Mouse (Mus musculus) embryonic facial prominence, embryonic 10.5 days (tissue): Measurements from ENCODE around the gene Rpa1. TPM values are rescaled to one million over a fixed set of nuclear protein-coding genes. Genes with fewer than 3 reads are reported as not detected.

ENCODE experiments used
- DNase-seq: peaks from one replicate; pipeline ENCODE4 v3.0.0-alpha.2; 2017; ENCODE audit warnings: low spot score
- H3K27ac ChIP-seq: fragments of 300-500 bp; sonication (generic); replicated peaks from 2 replicates; pipeline ENCODE4 v1.5.1; 2016; ENCODE audit warnings: mild to moderate bottlenecking
- H3K27me3 ChIP-seq: fragments of 300-500 bp; sonication (generic); replicated peaks from 2 replicates; pipeline ENCODE4 v1.6.1; 2016; ENCODE audit warnings: low read depth, mild to moderate bottlenecking; ENCODE audit not compliant: poor library complexity, severe bottlenecking
- H3K36me3 ChIP-seq: fragments of 300-500 bp; sonication (generic); replicated peaks from 2 replicates; pipeline ENCODE4 v1.6.1; 2016; ENCODE audit warnings: mild to moderate bottlenecking, moderate library complexity
- H3K4me1 ChIP-seq: fragments of 300-500 bp; sonication (generic); 2 replicates; pipeline ENCODE4 v1.6.1; 2016
- H3K4me3 ChIP-seq: fragments of 300-500 bp; sonication (generic); 2 replicates; pipeline ENCODE4 v1.5.1; 2016; ENCODE audit warnings: mild to moderate bottlenecking, moderate library complexity
- H3K9me3 ChIP-seq: fragments of 300-500 bp; sonication (generic); 2 replicates; pipeline ENCODE4 v1.6.1; 2016; ENCODE audit warnings: mild to moderate bottlenecking
- WGBS: fragments of 180-500 bp; shearing (Covaris S2); methylation state at CpG from one replicate; pipeline ENCODE4 v1.1.7; 2016; 5-methylcytosine and 5-hydroxymethylcytosine counted together
- polyA plus RNA-seq: library from polyadenylated mRNA; unstranded; fragments of >200 nt; fragmentation: Nextera tagmentation; extraction: Ambion mirVana; gene quantifications from 2 replicates; pipeline ENCODE4 v1.2.1, GENCODE M21; 2016

Rpa1 gene
- polyA plus RNA-seq, 1 experiment from 2014 or later, result 192 TPM

DNA sequence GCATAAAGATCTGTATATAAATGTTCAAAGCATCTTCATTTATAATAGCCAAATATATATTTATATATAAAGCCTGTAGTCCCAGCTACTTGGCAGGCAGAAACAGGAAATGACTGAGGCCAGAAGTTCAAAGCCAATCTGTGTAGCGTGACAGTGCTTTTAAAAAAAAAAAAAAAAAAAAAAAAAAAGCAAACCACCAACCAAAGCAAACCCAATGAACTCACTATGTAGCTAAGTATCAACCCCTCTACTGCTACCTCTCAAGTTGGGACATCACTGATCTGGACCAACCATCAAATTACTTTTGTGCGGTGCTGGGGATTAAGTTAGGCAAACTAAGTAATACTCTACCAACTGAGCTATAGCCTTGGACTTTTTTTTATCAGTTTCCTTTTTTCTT lies 4.0 kb downstream of the Rpa1 start:
- 73% methylated on average over 2 of the region's 2 CpGs for WGBS
- no peak overlapping the region for H3K4me3 ChIP-seq
- peaks cover 50% of the 10 kb centered on the region for H3K36me3 ChIP-seq
- H3K4me1 ChIP-seq, result peaks cover 28% of the 10 kb centered on the region
- H3K9me3 ChIP-seq, result no peaks in the 10 kb centered on the region
- H3K27ac ChIP-seq, result no peak overlapping the region
- no peaks in the 10 kb centered on the region for H3K27me3 ChIP-seq
- no peak for DNase-seq

GRCm38 (mm10) chr11:75343096-75343495 lies 5.0 kb downstream of the Rpa1 start:
- Histone ChIP-seq H3K9me3 (no peaks in the 10 kb centered on the region), H3K27me3 (no peaks in the 10 kb centered on the region), H3K4me3 (no peak overlapping the region), H3K36me3 (peaks cover 61% of the 10 kb centered on the region), H3K4me1 (peaks cover 21% of the 10 kb centered on the region), H3K27ac (no peak overlapping the region)
- DNase-seq, result no peak
- WGBS, result 93% methylated on average over 2 of the region's 2 CpGs

- H3K27ac ChIP-seq, result no peak overlapping the region
- H3K9me3 ChIP-seq, result no peaks in the 10 kb centered on the region
- H3K4me1 ChIP-seq, result peaks cover 6% of the 10 kb centered on the region; the same call in 1 of the 2 replicates
- H3K4me3 ChIP-seq, result no peak overlapping the region
- peaks cover 84% of the 10 kb centered on the region for H3K36me3 ChIP-seq
- WGBS, result 89% methylated on average over 12 of the region's 12 CpGs
- no peak for DNase-seq
- H3K27me3 ChIP-seq, result no peaks in the 10 kb centered on the region
These were observed 7.3 kb downstream of the Rpa1 start for GRCm38 (mm10) chr11:75340698-75341345.

GRCm38 (mm10) chr11:75340076-75340475 lies 8.0 kb downstream of the Rpa1 start:
- H3K9me3 ChIP-seq, result no peaks in the 10 kb centered on the region
- H3K4me1 ChIP-seq, result peaks cover 6% of the 10 kb centered on the region; the same call in 1 of the 2 replicates
- no peak overlapping the region for H3K4me3 ChIP-seq
- 94% methylated on average over 14 of the region's 14 CpGs for WGBS
- no peaks in the 10 kb centered on the region for H3K27me3 ChIP-seq
- no peak overlapping the region for H3K27ac ChIP-seq
- peaks cover 85% of the 10 kb centered on the region for H3K36me3 ChIP-seq
- DNase-seq, result no peak

DNA sequence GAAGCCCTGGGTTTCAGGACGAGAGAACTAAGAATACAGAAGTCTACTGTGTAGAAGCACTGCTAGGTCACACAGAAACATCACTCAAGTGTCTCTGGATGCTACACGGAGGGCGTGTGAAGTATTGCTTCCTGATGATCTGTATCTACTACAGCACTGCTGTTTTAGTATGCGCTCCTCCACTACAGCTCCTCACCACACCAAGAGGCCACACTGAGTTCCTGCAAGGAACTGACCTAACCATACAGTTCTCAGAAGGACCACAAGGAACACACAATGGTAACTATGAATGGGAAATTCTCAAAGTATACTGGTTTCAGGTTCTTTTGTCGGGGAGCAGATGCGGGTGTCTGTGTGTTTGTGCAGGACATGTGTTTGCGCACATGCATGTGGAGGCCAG lies 10.9 kb downstream of the Rpa1 start:
- Histone ChIP-seq H3K27me3 (no peaks in the 10 kb centered on the region), H3K4me1 (no peaks in the 10 kb centered on the region), H3K27ac (no peak overlapping the region), H3K36me3 (peaks cover 97% of the 10 kb centered on the region), H3K4me3 (no peak overlapping the region), H3K9me3 (no peaks in the 10 kb centered on the region)
- 94% methylated on average over 7 of the region's 7 CpGs for whole genome bisulfite sequencing
- DNase-seq, result no peak

DNA sequence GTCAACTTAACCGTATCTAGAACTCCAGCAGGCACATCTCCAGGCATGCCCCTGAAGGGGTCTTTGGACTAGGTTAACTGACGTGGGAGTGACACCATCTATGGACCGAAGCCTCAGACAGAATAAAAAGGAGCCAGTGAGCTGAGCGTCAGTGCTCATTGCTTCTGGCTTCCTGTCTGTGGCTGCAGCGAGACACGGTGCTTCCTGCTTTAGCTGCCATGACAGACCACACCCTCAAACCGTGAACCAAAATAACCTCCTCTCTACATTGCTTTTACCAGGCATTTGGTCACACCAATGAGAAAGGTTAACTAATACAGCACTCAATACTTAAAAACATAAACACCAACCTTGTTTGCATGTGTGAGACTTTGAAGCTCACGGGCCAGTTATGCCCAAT lies 11.4 kb downstream of the Rpa1 start:
- DNase-seq, result no peak
- WGBS, result 84% methylated on average over 8 of the region's 8 CpGs
- H3K4me3 ChIP-seq, result no peak overlapping the region
- no peaks in the 10 kb centered on the region for H3K9me3 ChIP-seq
- no peak overlapping the region for H3K27ac ChIP-seq
- H3K4me1 ChIP-seq, result no peaks in the 10 kb centered on the region
- H3K36me3 ChIP-seq, result peaks cover 98% of the 10 kb centered on the region
- no peaks in the 10 kb centered on the region for H3K27me3 ChIP-seq

GRCm38 (mm10) chr11:75325969-75326311 lies 22.2 kb downstream of the Rpa1 start:
- no peaks in the 10 kb centered on the region for H3K9me3 ChIP-seq
- H3K36me3 ChIP-seq, result peaks cover 79% of the 10 kb centered on the region
- no peak for DNase-seq
- H3K4me3 ChIP-seq, result no peak overlapping the region
- H3K27me3 ChIP-seq, result no peaks in the 10 kb centered on the region
- H3K27ac ChIP-seq, result no peak overlapping the region
- peaks cover 6% of the 10 kb centered on the region; the same call in 1 of the 2 replicates for H3K4me1 ChIP-seq
- WGBS, result 87% methylated on average over 7 of the region's 7 CpGs

DNA sequence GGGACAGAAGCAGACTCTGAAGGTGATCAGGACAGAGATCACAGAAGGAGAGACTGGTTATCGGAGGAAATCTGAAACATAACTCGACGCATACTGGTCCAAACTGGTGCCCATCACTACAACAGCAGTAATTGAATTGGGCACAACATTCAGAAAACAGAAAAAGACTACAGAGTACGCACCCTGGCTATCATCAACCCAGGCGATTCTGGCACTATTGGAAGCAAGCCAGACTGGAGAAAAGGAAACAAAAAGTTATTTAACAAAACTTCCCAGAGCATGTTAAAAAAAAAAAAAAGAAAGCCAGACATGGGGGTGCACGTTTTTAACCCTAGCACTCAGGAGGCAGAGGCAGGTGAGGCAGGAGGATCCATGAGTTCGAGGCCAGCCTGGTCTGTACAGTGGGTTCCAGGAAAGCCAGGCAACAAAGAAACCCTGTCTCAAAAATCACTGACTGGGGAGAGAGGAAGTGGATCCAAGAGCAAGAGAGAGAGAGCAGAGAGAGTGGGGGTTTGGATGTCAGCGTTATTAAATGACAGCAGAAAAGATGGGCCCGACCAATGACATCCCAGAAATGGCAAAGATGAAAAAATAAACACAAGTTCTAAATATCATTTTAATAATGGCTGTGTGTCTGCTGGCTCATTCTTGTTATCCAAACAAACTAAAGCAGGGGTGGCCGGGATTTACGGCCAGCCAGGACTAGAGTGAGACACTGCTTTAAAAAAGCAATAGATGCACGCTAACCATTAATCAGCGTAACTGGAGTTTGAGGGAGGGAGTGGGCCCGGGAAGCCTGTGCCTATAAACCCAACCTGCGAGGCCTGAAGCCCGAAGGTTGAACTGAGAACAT lies 22.8 kb downstream of the Rpa1 start:
- Histone ChIP-seq H3K36me3 (peaks cover 76% of the 10 kb centered on the region), H3K4me1 (peaks cover 6% of the 10 kb centered on the region; the same call in 1 of the 2 replicates), H3K4me3 (no peak overlapping the region), H3K9me3 (no peaks in the 10 kb centered on the region), H3K27me3 (no peaks in the 10 kb centered on the region), H3K27ac (no peak overlapping the region)
- 85% methylated on average over 16 of the region's 16 CpGs for WGBS
- no peak for DNase-seq

DNA sequence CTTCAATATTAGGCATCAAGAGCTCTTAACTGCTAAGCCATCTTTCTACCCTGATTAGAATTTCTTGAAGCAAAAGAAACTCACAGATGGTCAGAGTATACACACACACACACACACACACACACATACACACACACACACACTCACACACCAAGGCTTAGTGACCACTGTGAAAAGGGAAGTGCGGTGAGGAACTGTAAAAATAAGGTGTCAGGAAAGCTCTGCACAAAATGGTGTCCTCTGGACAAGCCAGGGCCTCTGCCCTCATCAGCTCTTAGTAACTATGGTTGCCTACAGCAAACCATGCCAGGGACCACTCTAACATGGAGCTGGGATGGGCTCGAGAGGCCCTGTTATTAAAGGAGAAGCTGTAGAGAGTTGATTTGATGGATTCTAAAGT lies 23.7 kb downstream of the Rpa1 start:
- Histone ChIP-seq H3K9me3 (no peaks in the 10 kb centered on the region), H3K4me3 (no peak overlapping the region)
- 95% methylated on average over 2 of the region's 2 CpGs for WGBS

DNA sequence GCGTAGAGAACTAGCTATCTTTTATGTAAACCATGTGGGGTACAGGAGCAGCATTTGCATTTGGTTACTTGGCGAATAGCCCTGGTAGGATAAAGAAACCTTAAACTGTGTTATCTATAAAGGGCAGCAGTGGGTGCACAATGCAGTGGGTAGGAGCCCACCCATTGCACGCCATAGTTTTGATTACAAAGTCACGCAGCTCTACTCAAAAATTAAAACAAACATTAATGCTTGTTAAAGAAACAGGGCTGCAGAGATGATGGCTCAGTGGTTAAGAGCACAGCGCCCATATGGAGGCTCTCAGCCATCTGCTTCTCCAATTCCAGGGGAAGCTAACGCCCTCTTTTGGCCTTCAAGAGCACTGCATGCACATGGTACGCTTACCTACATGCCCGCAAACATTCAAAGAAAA lies 24.8 kb downstream of the Rpa1 start:
- DNase-seq, result no peak
- WGBS, result 82% methylated on average over 8 of the region's 8 CpGs
- no peaks in the 10 kb centered on the region for H3K27me3 ChIP-seq
- H3K4me3 ChIP-seq, result no peak overlapping the region
- peaks cover 67% of the 10 kb centered on the region for H3K36me3 ChIP-seq
- H3K9me3 ChIP-seq, result no peaks in the 10 kb centered on the region
- no peak overlapping the region for H3K27ac ChIP-seq
- peaks cover 6% of the 10 kb centered on the region; the same call in 1 of the 2 replicates for H3K4me1 ChIP-seq

More for the DNA sequence above, 23.7 kb downstream of the Rpa1 start:
- peaks cover 72% of the 10 kb centered on the region for H3K36me3 ChIP-seq
- no peak overlapping the region for H3K27ac ChIP-seq
- H3K4me1 ChIP-seq, result peaks cover 6% of the 10 kb centered on the region; the same call in 1 of the 2 replicates
- DNase-seq, result no peak
- no peaks in the 10 kb centered on the region for H3K27me3 ChIP-seq

- Histone ChIP-seq H3K4me3 (no peak overlapping the region), H3K4me1 (peaks cover 6% of the 10 kb centered on the region; the same call in 1 of the 2 replicates), H3K27ac (no peak overlapping the region), H3K36me3 (peaks cover 71% of the 10 kb centered on the region), H3K9me3 (no peaks in the 10 kb centered on the region), H3K27me3 (no peaks in the 10 kb centered on the region)
- no peak for DNase-seq
- 80% methylated on average over 5 of the region's 5 CpGs for WGBS
These were observed 28.9 kb downstream of the Rpa1 start for GRCm38 (mm10) chr11:75319246-75319645.

DNA sequence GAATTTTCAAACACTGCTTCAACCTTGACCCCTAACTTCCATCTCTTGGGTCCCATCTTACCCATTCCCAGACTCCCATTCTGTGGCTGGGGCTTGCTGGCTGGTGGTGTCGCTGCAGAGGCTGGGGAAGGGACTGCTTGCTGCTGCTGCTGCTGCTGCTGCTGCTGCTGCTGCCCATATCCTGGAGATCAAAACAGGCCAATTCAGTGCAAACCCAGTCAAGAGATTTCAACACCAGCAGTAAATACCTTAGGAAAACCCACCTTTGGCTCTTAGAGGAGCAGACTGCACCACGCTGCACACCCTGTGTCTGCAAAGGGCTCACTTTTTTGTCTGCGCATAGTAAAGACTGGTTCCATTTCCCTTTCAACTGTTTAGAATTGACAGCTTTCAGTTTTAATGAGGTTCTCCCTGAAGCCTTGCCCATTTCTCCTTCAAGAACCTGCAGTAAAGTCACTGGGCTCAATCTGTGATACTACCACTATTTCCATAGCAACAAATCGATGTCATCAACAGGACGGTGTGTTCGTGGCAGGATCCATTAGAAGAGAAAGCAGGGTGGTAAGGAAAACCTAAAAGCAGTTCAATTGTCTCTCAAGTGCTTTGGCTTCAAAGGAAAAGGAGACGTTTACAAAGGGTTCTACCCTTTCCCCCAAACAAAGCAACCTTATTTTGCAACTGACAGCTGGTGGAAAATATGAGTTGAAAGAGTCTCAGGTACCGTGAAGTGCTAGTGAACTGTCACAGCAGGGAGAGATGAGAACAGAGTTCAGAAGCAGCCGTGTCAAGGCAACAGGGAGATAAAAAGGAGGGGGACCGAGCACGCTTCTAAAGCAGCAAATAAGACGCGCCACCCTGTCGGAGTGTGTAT lies 29.5 kb downstream of the Rpa1 start:
- H3K4me1 ChIP-seq, result peaks cover 6% of the 10 kb centered on the region; the same call in 1 of the 2 replicates
- H3K36me3 ChIP-seq, result peaks cover 73% of the 10 kb centered on the region
- 87% methylated on average over 14 of the region's 14 CpGs for WGBS

More for the DNA sequence above, 29.5 kb downstream of the Rpa1 start:
- no peak overlapping the region for H3K27ac ChIP-seq
- no peaks in the 10 kb centered on the region for H3K27me3 ChIP-seq
- H3K9me3 ChIP-seq, result no peaks in the 10 kb centered on the region
- H3K4me3 ChIP-seq, result no peak overlapping the region
- no peak for DNase-seq
